Mouse (Mus musculus) midbrain, embryonic 16.5 days (tissue): ENCODE results near the gene Zfp385c. TPM values are rescaled to one million over a fixed set of nuclear protein-coding genes. Genes with fewer than 3 reads are reported as not detected.
A peak's percentile ranks its signal among the peaks of the same experiment; 100 is the strongest.
"Not testable (repeated sequence)": the region's sequence is repeated elsewhere in the genome, so short reads cannot be mapped to it uniquely, and the experiment has no call there.

Source experiments
- ATAC-seq: fragments of 200-750 bp; cut with Nextera tagmentation; 2 replicates; pipeline ENCODE4 v1.8.0; 2017; ENCODE audit warnings: moderate TSS enrichment
- H3K27ac ChIP-seq: fragments of 300-500 bp; sonication (generic); 2 replicates; pipeline ENCODE4 v1.5.1; 2014; ENCODE audit warnings: mild to moderate bottlenecking, low read length, mixed read lengths
- H3K27me3 ChIP-seq: fragments of 300-500 bp; sonication (generic); 2 replicates; pipeline ENCODE4 v1.6.1; 2014; ENCODE audit warnings: low read depth, low read length, mixed read lengths; ENCODE audit not compliant: control insufficient read depth, insufficient read depth
- H3K36me3 ChIP-seq: fragments of 300-500 bp; sonication (generic); 2 replicates; pipeline ENCODE4 v1.6.1; 2014; ENCODE audit warnings: mild to moderate bottlenecking, low read length, moderate library complexity, mixed read lengths; ENCODE audit not compliant: control insufficient read depth, insufficient read depth
- H3K4me1 ChIP-seq: fragments of 300-500 bp; sonication (generic); 2 replicates; pipeline ENCODE4 v1.6.1; 2014; ENCODE audit warnings: mild to moderate bottlenecking, low read length, mixed read lengths; ENCODE audit not compliant: control insufficient read depth, insufficient read depth
- H3K4me2 ChIP-seq: fragments of 300-500 bp; sonication (generic); 2 replicates; pipeline ENCODE4 v1.6.1; 2014; ENCODE audit warnings: mild to moderate bottlenecking, low read length, mixed read lengths
- H3K4me3 ChIP-seq: fragments of 300-500 bp; sonication (generic); 2 replicates; pipeline ENCODE4 v1.5.1; 2014; ENCODE audit warnings: low read depth, mild to moderate bottlenecking, low read length, moderate library complexity, mixed read lengths
- H3K9ac ChIP-seq: fragments of 300-500 bp; sonication (generic); 2 replicates; pipeline ENCODE4 v1.6.1; 2014; ENCODE audit warnings: low read depth, low read length, mixed read lengths
- H3K9me3 ChIP-seq: fragments of 300-500 bp; sonication (generic); replicated peaks from 2 replicates; pipeline ENCODE4 v1.6.1; 2014; ENCODE audit warnings: mild to moderate bottlenecking, low read length, mixed read lengths; ENCODE audit not compliant: control insufficient read depth, poor library complexity, severe bottlenecking
- WGBS: fragments of 180-500 bp; shearing (Covaris S2); extraction: QIAGEN DNeasy Blood & Tissue Kit; methylation state at CpG from one replicate; pipeline ENCODE4 v1.1.7; 2014; 5-methylcytosine and 5-hydroxymethylcytosine counted together
- polyA plus RNA-seq: library from polyadenylated mRNA; unstranded; fragments of >200 nt; fragmentation: Nextera tagmentation; extraction: Ambion mirVana; gene quantifications from 2 replicates; pipeline ENCODE4 v1.2.1, GENCODE M21; 2015

Zfp385c gene
- polyA plus RNA-seq, 1 experiment from 2014 or later, result 0.92 TPM

DNA sequence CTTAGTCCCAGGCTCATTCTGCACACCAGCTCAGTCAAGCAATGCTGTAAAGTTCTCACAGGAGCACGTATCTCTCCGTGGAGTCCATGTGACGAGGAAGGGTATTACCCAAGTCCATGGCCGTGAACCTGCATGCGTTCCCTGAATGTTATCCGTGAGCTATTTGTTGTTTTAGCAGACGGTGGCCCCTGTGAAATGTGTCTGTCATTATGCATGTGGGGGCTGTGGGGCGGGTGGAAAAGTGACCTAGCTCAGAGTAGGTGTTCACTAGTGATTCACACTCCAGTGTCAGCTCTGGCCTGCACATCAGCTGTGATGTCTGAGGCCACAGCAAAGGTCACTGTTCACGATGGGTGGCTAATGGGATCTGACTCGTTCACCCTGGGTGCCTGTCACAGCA lies 32.4 kb downstream of the Zfp385c start:
- 73% methylated on average over 10 of the region's 10 CpGs for WGBS
- no peak for ATAC-seq
- H3K9me3 ChIP-seq, result no peaks in the 10 kb centered on the region

DNA sequence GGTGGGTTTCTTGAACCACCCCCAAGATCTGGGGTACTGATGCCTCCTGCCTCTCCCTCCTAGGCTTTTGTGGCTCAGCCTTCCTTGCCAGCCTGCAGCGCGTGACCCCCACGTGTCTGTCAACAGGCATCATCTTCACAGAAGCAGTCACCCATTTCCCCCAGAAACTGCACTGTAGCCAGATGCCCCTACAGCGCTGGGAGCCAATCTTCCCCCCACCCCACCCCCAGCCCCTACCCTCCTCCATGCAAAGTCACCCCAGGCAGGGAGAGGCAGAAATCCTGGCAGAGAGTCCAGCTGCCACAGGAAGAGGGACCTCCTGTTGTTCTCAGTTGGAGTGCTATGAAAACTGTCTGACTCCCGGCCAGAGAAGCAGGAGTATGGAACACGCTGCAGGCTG lies 35.8 kb downstream of the Zfp385c start:
- no peak overlapping the region for H3K4me2 ChIP-seq
- no peaks in the 10 kb centered on the region for H3K4me1 ChIP-seq
- H3K27me3 ChIP-seq, result no peaks in the 10 kb centered on the region; the same call in 1 of the 2 replicates
- H3K27ac ChIP-seq, result no peak overlapping the region
- no peaks in the 10 kb centered on the region for H3K36me3 ChIP-seq
- WGBS, result 12% methylated on average over 6 of the region's 6 CpGs
- no peaks in the 10 kb centered on the region for H3K9me3 ChIP-seq
- no peak overlapping the region for H3K9ac ChIP-seq
- ATAC-seq, result no peak
- no peak overlapping the region for H3K4me3 ChIP-seq

More for the DNA sequence above, 32.4 kb downstream of the Zfp385c start:
- Histone ChIP-seq H3K27ac (no peak overlapping the region), H3K9ac (no peak overlapping the region), H3K4me3 (no peak overlapping the region), H3K27me3 (no peaks in the 10 kb centered on the region), H3K36me3 (no peaks in the 10 kb centered on the region), H3K4me2 (no peak overlapping the region), H3K4me1 (no peaks in the 10 kb centered on the region)

DNA sequence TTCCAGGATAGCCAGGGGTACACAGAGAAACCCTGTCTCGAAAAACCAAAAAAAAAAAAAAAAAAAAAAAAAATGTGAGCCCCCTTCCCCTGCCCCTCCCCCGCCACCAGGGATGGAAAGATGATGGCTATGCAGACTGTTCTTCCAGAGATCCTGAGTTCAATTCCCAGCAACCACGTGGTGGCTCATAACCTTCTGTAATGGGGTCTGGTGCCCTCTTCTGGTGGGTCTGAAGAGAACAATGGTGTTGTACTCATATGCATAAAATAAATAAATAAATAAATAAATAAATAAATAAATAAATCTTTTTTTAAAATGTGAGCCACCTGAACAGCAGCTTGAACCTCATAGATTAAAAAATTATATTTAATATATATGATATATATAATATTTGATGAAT lies 36.7 kb downstream of the Zfp385c start:
- not testable (repeated sequence) for H3K27me3 ChIP-seq, H3K36me3 ChIP-seq, H3K4me2 ChIP-seq, H3K9me3 ChIP-seq, H3K4me1 ChIP-seq, ATAC-seq, H3K9ac ChIP-seq, H3K4me3 ChIP-seq, H3K27ac ChIP-seq
- WGBS, result 53% methylated on average over 2 of the region's 3 CpGs

DNA sequence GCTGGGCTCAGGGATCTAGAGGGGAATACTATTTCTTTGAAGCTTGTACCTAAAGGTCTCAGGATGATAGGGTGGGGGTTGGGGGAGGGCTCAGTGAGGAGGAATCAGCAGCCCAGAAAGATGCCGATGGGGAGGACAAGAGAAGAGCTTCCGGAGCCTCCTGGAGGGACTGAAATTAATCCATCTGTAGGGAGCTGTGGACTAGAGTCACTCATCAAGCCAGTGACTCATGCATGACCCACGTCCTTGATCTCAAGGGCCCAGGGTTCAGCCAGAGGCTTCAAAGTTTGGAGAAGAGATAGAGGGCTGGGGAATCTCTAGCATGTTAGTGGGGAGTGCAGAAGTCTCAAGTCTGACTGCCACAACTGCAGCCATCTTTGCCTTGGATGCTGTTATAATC lies 40.5 kb downstream of the Zfp385c start:
- H3K36me3 ChIP-seq, result no peaks in the 10 kb centered on the region
- H3K4me1 ChIP-seq, result no peaks in the 10 kb centered on the region
- no peak overlapping the region for H3K4me3 ChIP-seq
- H3K9ac ChIP-seq, result no peak overlapping the region
- H3K9me3 ChIP-seq, result no peaks in the 10 kb centered on the region
- WGBS, result 15% methylated on average over 3 of the region's 3 CpGs
- ATAC-seq, result no peak
- no peak overlapping the region for H3K4me2 ChIP-seq
- no peak overlapping the region for H3K27ac ChIP-seq
- peaks cover 15% of the 10 kb centered on the region for H3K27me3 ChIP-seq

DNA sequence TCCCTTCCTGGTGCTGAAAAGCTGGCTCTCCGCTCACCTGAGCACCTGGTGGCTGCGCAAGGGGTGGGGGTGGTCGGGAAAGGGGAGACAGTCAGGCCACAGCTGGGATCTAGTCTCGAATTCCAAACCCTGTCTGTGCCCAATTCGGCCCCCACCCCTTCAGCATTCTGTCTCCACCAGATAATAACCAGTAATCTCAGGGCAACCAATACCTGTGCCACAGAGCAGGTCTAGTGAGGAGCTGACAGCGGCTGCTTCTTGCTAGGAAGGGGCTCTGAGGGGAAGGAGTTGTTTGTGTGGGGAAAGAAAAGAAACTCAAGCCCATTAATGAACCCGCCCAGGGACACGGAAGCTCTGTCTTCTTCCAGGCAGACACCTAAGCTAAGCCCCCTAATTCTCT lies 41.0 kb downstream of the Zfp385c start:
- ATAC-seq, result no peak
- Histone ChIP-seq H3K4me3 (no peak overlapping the region), H3K9me3 (no peaks in the 10 kb centered on the region), H3K9ac (no peak overlapping the region), H3K36me3 (no peaks in the 10 kb centered on the region), H3K27ac (no peak overlapping the region), H3K4me2 (no peak overlapping the region), H3K4me1 (no peaks in the 10 kb centered on the region), H3K27me3 (peaks cover 15% of the 10 kb centered on the region)
- 14% methylated on average over 7 of the region's 8 CpGs for WGBS

DNA sequence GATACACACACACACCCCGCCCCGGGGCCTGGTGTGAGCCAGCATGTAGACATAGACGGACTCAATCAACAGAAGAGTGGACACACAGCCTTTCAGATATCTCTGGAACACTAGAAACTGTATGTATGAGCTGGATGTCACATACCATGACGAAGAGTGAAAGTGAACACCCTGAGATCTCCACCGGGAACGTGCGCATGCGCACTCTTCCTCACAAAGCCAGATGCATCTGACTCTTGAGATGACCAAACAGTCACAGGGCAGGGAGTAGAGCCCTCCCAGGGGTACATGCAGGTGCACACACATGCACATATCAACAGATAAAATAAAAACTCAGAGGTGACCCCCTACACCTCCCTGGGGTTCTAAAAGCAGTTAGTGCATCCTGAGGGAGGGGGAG lies 43.9 kb downstream of the Zfp385c start:
- Histone ChIP-seq H3K9ac (no peak overlapping the region), H3K36me3 (no peaks in the 10 kb centered on the region), H3K4me2 (no peak overlapping the region), H3K27me3 (peaks cover 15% of the 10 kb centered on the region), H3K4me3 (no peak overlapping the region), H3K27ac (no peak overlapping the region), H3K9me3 (no peaks in the 10 kb centered on the region), H3K4me1 (peaks cover 5% of the 10 kb centered on the region; the same call in 1 of the 2 replicates)
- 87% methylated on average over 8 of the region's 8 CpGs for WGBS
- ATAC-seq, result no peak

DNA sequence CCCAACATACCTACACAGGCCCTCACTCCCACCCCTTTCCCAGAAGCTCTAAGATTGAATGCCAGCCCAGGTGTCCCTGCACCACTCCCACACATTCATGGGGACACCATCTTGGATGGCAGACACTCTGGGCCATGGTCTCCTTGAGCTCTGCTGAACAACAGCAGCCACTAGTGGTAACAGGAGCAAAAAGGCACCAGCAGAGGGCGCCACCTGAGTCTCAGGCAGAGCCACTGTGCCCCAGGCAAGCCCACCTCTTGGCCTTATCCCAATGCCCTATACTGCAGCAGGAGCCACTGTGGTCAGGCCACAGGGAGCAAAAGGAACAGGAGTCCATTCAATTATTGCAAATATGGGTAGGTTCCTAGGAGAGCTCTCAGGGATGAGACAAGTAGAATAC lies 46.0 kb downstream of the Zfp385c start:
- Histone ChIP-seq H3K4me3 (no peak overlapping the region), H3K9ac (no peak overlapping the region), H3K27ac (no peak overlapping the region), H3K27me3 (peaks cover 15% of the 10 kb centered on the region), H3K4me2 (no peak overlapping the region), H3K4me1 (peaks cover 5% of the 10 kb centered on the region; the same call in 1 of the 2 replicates), H3K9me3 (no peaks in the 10 kb centered on the region), H3K36me3 (no peaks in the 10 kb centered on the region)
- WGBS, result 5% methylated on average over 1 of the region's 1 CpGs
- ATAC-seq, result no peak

DNA sequence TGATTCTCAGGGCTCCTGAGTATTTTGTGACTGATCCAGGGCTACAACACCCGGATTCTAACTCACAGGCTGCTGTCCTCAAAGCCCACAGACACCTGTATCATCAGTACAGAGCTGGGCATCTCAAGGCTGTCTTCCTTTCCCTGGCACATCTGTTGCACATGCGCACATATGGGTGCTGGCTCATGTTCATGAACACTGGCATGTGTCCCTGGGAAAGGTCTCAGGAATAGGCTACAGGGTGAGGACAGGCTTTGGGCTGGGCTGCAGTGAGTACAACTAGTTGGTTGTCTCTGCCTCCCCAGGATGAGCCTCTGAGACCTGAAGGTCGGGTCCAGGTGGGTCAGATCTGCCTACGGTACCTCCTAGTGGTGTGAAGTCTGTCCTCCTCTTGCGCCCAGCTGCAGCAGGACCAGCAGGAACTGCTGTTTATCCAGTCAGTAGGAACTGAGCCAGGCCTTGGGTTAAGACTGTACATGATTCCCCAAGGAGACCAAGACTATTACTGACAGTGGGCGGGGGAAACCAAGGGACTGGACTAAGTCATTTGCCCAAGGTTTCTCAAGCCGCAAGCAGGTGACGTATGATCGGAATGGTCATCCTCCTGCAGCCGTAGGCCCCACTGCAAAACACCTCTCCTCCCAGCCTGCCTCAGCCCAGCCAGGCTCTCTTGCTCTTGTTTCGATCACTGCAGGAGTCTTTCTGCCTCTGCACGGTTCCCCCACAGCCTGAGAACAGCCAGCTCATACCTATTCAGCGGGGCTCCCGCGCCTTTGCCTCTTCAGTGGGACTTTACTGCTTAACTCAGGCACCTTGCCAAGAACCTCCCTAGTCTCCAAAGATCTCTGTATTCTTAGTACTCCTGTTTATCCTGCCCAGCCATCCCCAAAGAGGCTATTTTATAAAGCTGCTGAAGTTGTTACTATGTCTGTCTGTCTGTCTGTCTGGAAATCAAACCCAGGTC lies 48.4 kb downstream of the Zfp385c start:
- 60% methylated on average over 15 of the region's 15 CpGs for WGBS
- H3K27me3 ChIP-seq, result peaks cover 8% of the 10 kb centered on the region
- peaks cover 7% of the 10 kb centered on the region; the same call in 1 of the 2 replicates for H3K4me1 ChIP-seq
- H3K27ac ChIP-seq, result no peak overlapping the region
- no peaks in the 10 kb centered on the region for H3K36me3 ChIP-seq
- no peak overlapping the region for H3K4me2 ChIP-seq
- H3K4me3 ChIP-seq, result no peak overlapping the region
- no peaks in the 10 kb centered on the region for H3K9me3 ChIP-seq
- no peak for ATAC-seq
- H3K9ac ChIP-seq, result no peak overlapping the region

DNA sequence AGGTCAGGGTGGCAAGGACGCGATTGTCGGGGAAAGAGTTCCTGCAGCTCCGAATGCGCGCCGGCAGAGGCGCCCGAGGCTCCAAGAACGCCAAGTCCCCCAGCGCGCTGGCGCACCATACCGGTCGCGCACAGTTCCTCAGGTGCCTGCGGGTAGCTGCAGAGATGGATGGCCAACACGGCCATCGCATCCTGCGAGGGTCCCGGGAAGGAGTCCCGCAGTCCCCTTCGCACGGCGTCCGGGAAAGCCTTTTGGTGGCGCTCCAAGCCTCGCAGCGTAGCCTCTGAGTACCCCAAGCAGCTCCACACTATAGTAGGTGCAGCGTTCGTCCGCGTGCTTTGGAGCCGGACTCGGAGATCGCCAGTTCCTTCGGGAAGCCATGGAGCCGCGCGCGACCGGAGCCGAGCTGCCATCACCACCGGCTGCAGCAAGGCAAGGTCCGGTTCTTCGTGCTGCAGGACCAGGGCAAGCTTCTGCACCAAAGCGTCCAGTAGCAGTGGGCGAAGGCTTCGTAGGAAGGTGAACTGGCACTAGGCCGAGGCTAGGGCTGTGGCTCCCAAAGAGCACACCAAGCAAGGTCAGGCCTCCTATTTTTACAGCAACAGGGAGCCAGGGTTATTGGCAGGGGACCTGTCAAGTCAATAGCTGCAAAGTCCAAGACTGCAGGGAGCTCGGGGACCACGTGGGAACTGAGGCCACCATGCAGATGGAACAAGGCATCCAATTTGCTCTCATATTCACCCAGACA lies 51.9 kb downstream of the Zfp385c start:
- Histone ChIP-seq H3K9me3 (no peaks in the 10 kb centered on the region), H3K4me2 (peak overlapping the region; percentile 77), H3K4me1 (peaks cover 7% of the 10 kb centered on the region; the same call in 1 of the 2 replicates), H3K4me3 (peak overlapping the region; percentile 49), H3K27ac (no peak overlapping the region), H3K27me3 (peaks cover 5% of the 10 kb centered on the region), H3K36me3 (no peaks in the 10 kb centered on the region), H3K9ac (peak overlapping the region; percentile 62)
- WGBS, result 7% methylated on average over 52 of the region's 52 CpGs
- ATAC-seq, result peak; percentile 58
